Mouse (Mus musculus) CH12.LX (cell line): ENCODE measurements around the gene St6galnac1. TPM values are rescaled to one million over a fixed set of nuclear protein-coding genes. Genes with fewer than 3 reads are reported as not detected.

ENCODE experiments used
- DNase-seq: peaks from one replicate; pipeline ENCODE4 v3.0.0-alpha.2; 2013; ENCODE audit errors: extremely low read depth
- H3K27ac ChIP-seq: 2 replicates; pipeline ENCODE4 v1.5.1; 2012; ENCODE audit warnings: low read depth, mild to moderate bottlenecking, control low read depth, moderate library complexity; ENCODE audit not compliant: insufficient read depth
- H3K27me3 ChIP-seq: replicated peaks from 2 replicates; pipeline ENCODE3; 2012; ENCODE audit warnings: inconsistent platforms
- H3K36me3 ChIP-seq, 2 experiments: replicated peaks in 1 of 2; 2 replicates each; pipeline versions ENCODE3 to v1.6.1; 2012; ENCODE audit warnings: inconsistent platforms in 1 of 2, low read length in 1 of 2, mild to moderate bottlenecking in 1 of 2, mixed read lengths in 1 of 2, moderate library complexity in 1 of 2; ENCODE audit not compliant: control insufficient read depth in 1 of 2, insufficient read depth in 1 of 2
- H3K4me1 ChIP-seq, 2 experiments: 2 replicates each; pipeline ENCODE4 v1.6.1; 2012; ENCODE audit warnings: inconsistent platforms in 1 of 2, moderate library complexity in 1 of 2; ENCODE audit not compliant: insufficient read depth in 2 of 2, control insufficient read depth in 1 of 2
- H3K4me2 ChIP-seq: 2 replicates; pipeline ENCODE4 v1.6.1; 2012; ENCODE audit warnings: low read depth, mild to moderate bottlenecking, control low read depth; ENCODE audit not compliant: poor library complexity, insufficient read depth, severe bottlenecking
- H3K4me3 ChIP-seq, 3 experiments: fragments of 150-350 bp in 1 of 3; sonication (generic) in 1 of 3; replicated peaks in 1 of 3; 2 replicates each; pipeline versions ENCODE3 to v1.5.1; 2011 to 2012; ENCODE audit warnings: low read depth in 2 of 3, low read length in 2 of 3, mild to moderate bottlenecking in 2 of 3, moderate library complexity in 2 of 3, control low read depth in 1 of 3, improper control_type of control experiment in 1 of 3, inconsistent platforms in 1 of 3, mixed read lengths in 1 of 3; ENCODE audit not compliant: poor library complexity in 1 of 3
- H3K79me2 ChIP-seq: replicated peaks from 2 replicates; pipeline ENCODE4 v1.6.1; 2012; ENCODE audit warnings: mild to moderate bottlenecking, moderate library complexity; ENCODE audit not compliant: control insufficient read depth, poor library complexity, insufficient read depth, severe bottlenecking; ENCODE audit errors: extremely low read depth
- H3K9ac ChIP-seq: 2 replicates; pipeline ENCODE4 v1.6.1; 2012; ENCODE audit warnings: low read depth, mild to moderate bottlenecking, control low read depth, moderate library complexity; ENCODE audit not compliant: insufficient read depth
- H3K9me3 ChIP-seq: replicated peaks from 2 replicates; pipeline ENCODE3; 2012; ENCODE audit warnings: low read length, inconsistent platforms, mixed read lengths
- BHLHE40 ChIP-seq: IDR thresholded peaks from 2 replicates; pipeline ENCODE4 v1.6.1; 2011; ENCODE audit warnings: mild to moderate bottlenecking, low read depth, low read length, improper control_type of control experiment
- CHD1 ChIP-seq: IDR thresholded peaks from 2 replicates; pipeline ENCODE4 v1.6.1; 2012; ENCODE audit warnings: low read depth, low read length, improper control_type of control experiment, inconsistent platforms
- CHD2 ChIP-seq: IDR thresholded peaks from 2 replicates; pipeline ENCODE4 v1.6.1; 2011; ENCODE audit warnings: low read length, improper control_type of control experiment
- E2F4 ChIP-seq: IDR thresholded peaks from 2 replicates; pipeline ENCODE4 v1.6.1; 2011; ENCODE audit warnings: low read depth, low read length, improper control_type of control experiment; ENCODE audit not compliant: insufficient replicate concordance
- EP300 ChIP-seq: IDR thresholded peaks from 2 replicates; pipeline ENCODE4 v1.6.1; 2011; ENCODE audit warnings: low read length, improper control_type of control experiment
- GABPA ChIP-seq: IDR thresholded peaks from 2 replicates; pipeline ENCODE4 v1.6.1; 2012; ENCODE audit warnings: low read depth, low read length, improper control_type of control experiment, inconsistent platforms; ENCODE audit not compliant: insufficient replicate concordance
- HCFC1 ChIP-seq: IDR thresholded peaks from 2 replicates; pipeline ENCODE4 v1.6.1; 2012; ENCODE audit warnings: low read depth, mild to moderate bottlenecking, inconsistent platforms, low read length, improper control_type of control experiment
- IRF4 ChIP-seq: IDR thresholded peaks from 2 replicates; pipeline ENCODE4 v1.6.1; 2014; ENCODE audit warnings: low read depth, mild to moderate bottlenecking, inconsistent platforms, low read length, improper control_type of control experiment
- JUN ChIP-seq: IDR thresholded peaks from 2 replicates; pipeline ENCODE4 v1.6.1; 2011; ENCODE audit warnings: low read depth, mild to moderate bottlenecking, low read length, improper control_type of control experiment, moderate library complexity; ENCODE audit not compliant: insufficient read depth
- JUND ChIP-seq: conservative IDR thresholded peaks from 2 replicates; pipeline ENCODE4 v1.6.1; 2011; ENCODE audit warnings: low read depth, low read length, improper control_type of control experiment
- KAT2A ChIP-seq: IDR thresholded peaks from 2 replicates; pipeline ENCODE4 v1.6.1; 2012; ENCODE audit warnings: low read length, improper control_type of control experiment, inconsistent platforms; ENCODE audit not compliant: insufficient replicate concordance
- MAZ ChIP-seq: IDR thresholded peaks from 2 replicates; pipeline ENCODE4 v1.6.1; 2012; ENCODE audit warnings: low read depth, mild to moderate bottlenecking, inconsistent platforms, low read length, improper control_type of control experiment, moderate library complexity
- MEF2A ChIP-seq: IDR thresholded peaks from 2 replicates; pipeline ENCODE4 v1.6.1; 2014; ENCODE audit warnings: low read depth, mild to moderate bottlenecking, inconsistent platforms, low read length, improper control_type of control experiment, borderline replicate concordance
- MYC ChIP-seq: IDR thresholded peaks from 2 replicates; pipeline ENCODE4 v1.6.1; 2011; ENCODE audit warnings: low read depth, mild to moderate bottlenecking, improper control_type of control experiment, low read length
- NELFE ChIP-seq: IDR thresholded peaks from 2 replicates; pipeline ENCODE4 v1.6.1; 2011; ENCODE audit warnings: low read depth, low read length, improper control_type of control experiment
- NRF1 ChIP-seq: IDR thresholded peaks from 2 replicates; pipeline ENCODE4 v1.6.1; 2014; ENCODE audit warnings: low read depth, mild to moderate bottlenecking, inconsistent platforms, low read length, improper control_type of control experiment, moderate library complexity
- PAX5 ChIP-seq: IDR thresholded peaks from 2 replicates; pipeline ENCODE4 v1.6.1; 2012; ENCODE audit warnings: low read length, inconsistent platforms, mixed read lengths
- POLR2AphosphoS2 ChIP-seq: IDR thresholded peaks from 2 replicates; pipeline ENCODE4 v1.6.1; 2011; ENCODE audit warnings: low read depth, low read length, improper control_type of control experiment
- RAD21 ChIP-seq: IDR thresholded peaks from 2 replicates; pipeline ENCODE4 v1.6.1; 2011; ENCODE audit warnings: low read depth, mild to moderate bottlenecking, low read length, improper control_type of control experiment, moderate library complexity
- RCOR1 ChIP-seq: conservative IDR thresholded peaks from 2 replicates; pipeline ENCODE4 v1.6.1; 2012; ENCODE audit warnings: low read depth, mild to moderate bottlenecking, inconsistent platforms, low read length, improper control_type of control experiment
- SIN3A ChIP-seq: IDR thresholded peaks from 2 replicates; pipeline ENCODE4 v1.6.1; 2012; ENCODE audit warnings: low read length, improper control_type of control experiment, inconsistent platforms
- SMC3 ChIP-seq: IDR thresholded peaks from 2 replicates; pipeline ENCODE4 v1.6.1; 2011; ENCODE audit warnings: low read depth, low read length, improper control_type of control experiment
- TCF12 ChIP-seq: IDR thresholded peaks from 2 replicates; pipeline ENCODE4 v1.6.1; 2014; ENCODE audit warnings: low read depth, mild to moderate bottlenecking, inconsistent platforms, low read length, improper control_type of control experiment
- UBTF ChIP-seq: IDR thresholded peaks from 2 replicates; pipeline ENCODE4 v1.6.1; 2012; ENCODE audit warnings: low read depth, mild to moderate bottlenecking, inconsistent platforms, low read length, improper control_type of control experiment, moderate library complexity
- USF2 ChIP-seq: conservative IDR thresholded peaks from 2 replicates; pipeline ENCODE4 v1.6.1; 2011; ENCODE audit warnings: low read depth, low read length, improper control_type of control experiment
- ZC3H11A ChIP-seq: IDR thresholded peaks from 2 replicates; pipeline ENCODE4 v1.6.1; 2012; ENCODE audit warnings: low read depth, mild to moderate bottlenecking, inconsistent platforms, low read length, improper control_type of control experiment
- ZKSCAN1 ChIP-seq: IDR thresholded peaks from 2 replicates; pipeline ENCODE4 v1.6.1; 2012; ENCODE audit warnings: low read depth, inconsistent platforms, low read length, improper control_type of control experiment, borderline replicate concordance
- ZMIZ1 ChIP-seq: IDR thresholded peaks from 2 replicates; pipeline ENCODE4 v1.6.1; 2012; ENCODE audit warnings: low read depth, mild to moderate bottlenecking, inconsistent platforms, low read length, improper control_type of control experiment
- ZNF384 ChIP-seq: IDR thresholded peaks from 2 replicates; pipeline ENCODE4 v1.6.1; 2012; ENCODE audit warnings: low read depth, low read length, improper control_type of control experiment, inconsistent platforms
- dilution Hi-C: fragments of 300-500 bp; cut with MboI; formaldehyde crosslinking; loops from 2 replicates; pipeline ENCODE4 v1.14.3; 2020; ENCODE audit warnings: low sequenced_read_pairs; ENCODE audit not compliant: extremely low pct_unique_long_range_greater_than_20kb, extremely low pct_ligation_motif_present
- in situ Hi-C: fragments of 300-500 bp; cut with MboI; formaldehyde crosslinking; loops from 3 replicates; pipeline ENCODE4 v1.14.3; 2019; ENCODE audit warnings: low sequenced_read_pairs, low pct_ligation_motif_present, low pct_unique_long_range_greater_than_20kb, mixed read lengths
- polyA plus RNA-seq: library from polyadenylated mRNA; unstranded; fragments of >175 nt; gene quantifications from 2 replicates; pipeline ENCODE4 v1.2.1, GENCODE M21; 2012; ENCODE audit warnings: low read depth; ENCODE audit not compliant: insufficient read length
- total RNA-seq, 2 experiments: library from RNA; depleted of rRNA; stranded (reverse); fragments of 300-350 nt in 1 of 2; fragments of >200 nt in 1 of 2; gene quantifications; 2 replicates each; pipeline ENCODE4 v1.2.3; 2012 to 2014

St6galnac1 gene
- total and polyA plus RNA-seq, 3 experiments = not detected

- H3K36me3 ChIP-seq = no peaks in the 10 kb centered on the region
- peaks cover 8% of the 10 kb centered on the region for H3K27me3 ChIP-seq
- H3K4me1 ChIP-seq = peaks cover 13 to 38% of the 10 kb centered on the region in 2 experiments
- no peak overlapping the region for H3K9ac ChIP-seq
- H3K79me2 ChIP-seq = no peaks in the 10 kb centered on the region
- no peak overlapping the region for H3K27ac ChIP-seq
- dilution Hi-C loops (no loop called here), in situ Hi-C loops (no loop called here)
- H3K9me3 ChIP-seq = no peaks in the 10 kb centered on the region
- no peak overlapping the region for H3K4me2 ChIP-seq
- no peak for TF ChIP-seq ZC3H11A
- TF ChIP-seq NELFE = no peak
- no peak for TF ChIP-seq IRF4
- TF ChIP-seq MYC = no peak
- TF ChIP-seq MAZ = no peak
- no peak for TF ChIP-seq PAX5
- no peak for TF ChIP-seq UBTF
- no peak for TF ChIP-seq GABPA
- no peak for TF ChIP-seq HCFC1
- TF ChIP-seq BHLHE40 = no peak
- TF ChIP-seq TCF12 = no peak
- TF ChIP-seq SIN3A = no peak
- no peak for TF ChIP-seq KAT2A
- no peak for TF ChIP-seq ZKSCAN1
- TF ChIP-seq USF2 = no peak
- TF ChIP-seq JUND = no peak
- no peak for TF ChIP-seq JUN
- no peak for TF ChIP-seq SMC3
- TF ChIP-seq ZMIZ1 = no peak
- no peak for TF ChIP-seq RAD21
- H3K4me3 ChIP-seq = no peak overlapping the region
- DNase-seq = no peak
Measured at GRCm38 (mm10) chr11:116813610-116814009, 38.3 kb upstream of the St6galnac1 start.

GRCm38 (mm10) chr11:116812793-116813529 is 37.7 kb upstream of the St6galnac1 start:
- no peak overlapping the region for H3K9ac ChIP-seq
- in situ Hi-C loops = no loop called here
- no peak overlapping the region for H3K4me3 ChIP-seq

More at GRCm38 (mm10) chr11:116812793-116813529, 37.7 kb upstream of the St6galnac1 start:
- Histone ChIP-seq H3K9me3 (no peaks in the 10 kb centered on the region), H3K36me3 (no peaks in the 10 kb centered on the region), H3K4me2 (no peak overlapping the region), H3K27me3 (peaks cover 8% of the 10 kb centered on the region), H3K27ac (no peak overlapping the region), H3K4me1 (peaks cover 10 to 43% of the 10 kb centered on the region in 2 experiments), H3K79me2 (no peaks in the 10 kb centered on the region)
- dilution Hi-C loops = no loop called here
- no peak for DNase-seq
- no peak for TF ChIP-seq IRF4
- TF ChIP-seq E2F4 = no peak
- no peak for TF ChIP-seq CHD2
- TF ChIP-seq NRF1 = no peak
- TF ChIP-seq CHD1 = no peak
- TF ChIP-seq MEF2A = no peak
- no peak for TF ChIP-seq POLR2AphosphoS2
- no peak for TF ChIP-seq HCFC1
- no peak for TF ChIP-seq TCF12
- no peak for TF ChIP-seq RCOR1
- TF ChIP-seq SIN3A = no peak
- TF ChIP-seq ZMIZ1 = no peak
- TF ChIP-seq EP300 = no peak
- TF ChIP-seq UBTF = no peak
- TF ChIP-seq ZNF384 = no peak
- no peak for TF ChIP-seq USF2
- no peak for TF ChIP-seq MYC
- no peak for TF ChIP-seq JUN
